Mouse (Mus musculus) liver, embryonic 15.5 days (tissue): ENCODE measurements around the gene Bsn. TPM values are rescaled to one million over a fixed set of nuclear protein-coding genes. Genes with fewer than 3 reads are reported as not detected.
"Not testable (repeated sequence)": the region's sequence is repeated elsewhere in the genome, so short reads cannot be mapped to it uniquely, and the experiment has no call there.

ENCODE experiments used
- ATAC-seq: fragments of 200-750 bp; cut with Nextera tagmentation; 2 replicates; pipeline ENCODE4 v1.8.0; 2017; ENCODE audit warnings: moderate number of reproducible peaks, mild to moderate bottlenecking, moderate library complexity; ENCODE audit not compliant: insufficient read depth
- H3K27ac ChIP-seq: fragments of 300-500 bp; sonication (generic); replicated peaks from 2 replicates; pipeline ENCODE4 v1.5.1; 2015; ENCODE audit warnings: mild to moderate bottlenecking, inconsistent platforms
- H3K27me3 ChIP-seq: fragments of 300-500 bp; sonication (generic); 2 replicates; pipeline ENCODE4 v1.6.1; 2015; ENCODE audit warnings: mild to moderate bottlenecking, inconsistent platforms
- H3K36me3 ChIP-seq: fragments of 300-500 bp; sonication (generic); replicated peaks from 2 replicates; pipeline ENCODE4 v1.6.1; 2015; ENCODE audit warnings: moderate library complexity, mild to moderate bottlenecking, inconsistent platforms
- H3K4me1 ChIP-seq: fragments of 300-500 bp; sonication (generic); replicated peaks from 2 replicates; pipeline ENCODE4 v1.6.1; 2015; ENCODE audit warnings: inconsistent platforms
- H3K4me2 ChIP-seq: fragments of 300-500 bp; sonication (generic); 2 replicates; pipeline ENCODE4 v1.6.1; 2015; ENCODE audit warnings: moderate library complexity, mild to moderate bottlenecking, inconsistent platforms
- H3K4me3 ChIP-seq: fragments of 300-500 bp; sonication (generic); replicated peaks from 2 replicates; pipeline ENCODE4 v1.5.1; 2015; ENCODE audit warnings: mild to moderate bottlenecking, inconsistent platforms
- H3K9ac ChIP-seq: fragments of 300-500 bp; sonication (generic); 2 replicates; pipeline ENCODE4 v1.6.1; 2015; ENCODE audit warnings: moderate library complexity, mild to moderate bottlenecking, inconsistent platforms
- H3K9me3 ChIP-seq: fragments of 300-500 bp; sonication (generic); replicated peaks from 2 replicates; pipeline ENCODE4 v1.6.1; 2016; ENCODE audit warnings: inconsistent platforms
- WGBS: fragments of 180-500 bp; shearing (Covaris S2); methylation state at CpG from one replicate; pipeline ENCODE4 v1.1.7; 2015; ENCODE audit warnings: mixed read lengths; ENCODE audit not compliant: insufficient replicate concordance; 5-methylcytosine and 5-hydroxymethylcytosine counted together
- polyA plus RNA-seq: library from polyadenylated mRNA; unstranded; fragments of >200 nt; fragmentation: Nextera tagmentation; extraction: Ambion mirVana; gene quantifications from 2 replicates; pipeline ENCODE4 v1.2.1, GENCODE M21; 2015

Gene Bsn
- polyA plus RNA-seq, 1 experiment from 2014 or later, result 1.4 TPM

- Histone ChIP-seq H3K4me3 (no peak overlapping the region), H3K27me3 (peaks cover 32% of the 10 kb centered on the region), H3K4me2 (no peak overlapping the region), H3K9me3 (no peaks in the 10 kb centered on the region), H3K4me1 (no peaks in the 10 kb centered on the region), H3K27ac (no peak overlapping the region), H3K9ac (no peak overlapping the region), H3K36me3 (no peaks in the 10 kb centered on the region)
- WGBS, result 6% methylated on average over 1 of the region's 1 CpGs
- ATAC-seq, result no peak
Measured at GRCm38 (mm10) chr9:108136225-108136624, 54.0 kb downstream of the Bsn start.

GRCm38 (mm10) chr9:108135679-108136078, 54.5 kb downstream of the Bsn start:
- H3K4me3 ChIP-seq, H3K9ac ChIP-seq, H3K27ac ChIP-seq, H3K4me1 ChIP-seq, ATAC-seq, H3K36me3 ChIP-seq, H3K4me2 ChIP-seq, H3K9me3 ChIP-seq: not testable (repeated sequence)
- peaks cover 33% of the 10 kb centered on the region for H3K27me3 ChIP-seq
- 57% methylated on average over 3 of the region's 3 CpGs for WGBS

- no peak for ATAC-seq
- Histone ChIP-seq H3K9me3 (no peaks in the 10 kb centered on the region), H3K27me3 (peaks cover 43% of the 10 kb centered on the region), H3K4me2 (no peak overlapping the region), H3K4me3 (no peak overlapping the region), H3K4me1 (no peaks in the 10 kb centered on the region), H3K27ac (no peak overlapping the region), H3K36me3 (no peaks in the 10 kb centered on the region), H3K9ac (no peak overlapping the region)
- 53% methylated on average over 1 of the region's 1 CpGs for WGBS
Measured at GRCm38 (mm10) chr9:108133478-108133877, 56.7 kb downstream of the Bsn start.

- no peak for ATAC-seq
- H3K27ac ChIP-seq, result no peak overlapping the region
- 68% methylated on average over 3 of the region's 3 CpGs for WGBS
- H3K9ac ChIP-seq, result no peak overlapping the region
- no peaks in the 10 kb centered on the region for H3K4me1 ChIP-seq
- H3K4me2 ChIP-seq, result no peak overlapping the region
- H3K4me3 ChIP-seq, result no peak overlapping the region
- no peaks in the 10 kb centered on the region for H3K9me3 ChIP-seq
- no peaks in the 10 kb centered on the region for H3K36me3 ChIP-seq
- H3K27me3 ChIP-seq, result peaks cover 35% of the 10 kb centered on the region; the same call in 1 of the 2 replicates
Measured at GRCm38 (mm10) chr9:108132373-108132772, 57.8 kb downstream of the Bsn start.

- Histone ChIP-seq H3K9ac (no peak overlapping the region), H3K36me3 (no peaks in the 10 kb centered on the region), H3K9me3 (no peaks in the 10 kb centered on the region), H3K4me3 (no peak overlapping the region), H3K27ac (no peak overlapping the region), H3K27me3 (peaks cover 29% of the 10 kb centered on the region; the same call in 1 of the 2 replicates), H3K4me1 (no peaks in the 10 kb centered on the region), H3K4me2 (no peak overlapping the region)
- 26% methylated on average over 5 of the region's 5 CpGs for WGBS
- ATAC-seq, result no peak
Measured at GRCm38 (mm10) chr9:108131502-108131901, 58.7 kb downstream of the Bsn start.

GRCm38 (mm10) chr9:108129042-108129948, 60.9 kb downstream of the Bsn start:
- Histone ChIP-seq H3K9ac (no peak overlapping the region), H3K9me3 (no peaks in the 10 kb centered on the region), H3K4me1 (no peaks in the 10 kb centered on the region), H3K4me2 (no peak overlapping the region), H3K4me3 (no peak overlapping the region), H3K27me3 (peaks cover 30% of the 10 kb centered on the region; the same call in 1 of the 2 replicates), H3K27ac (no peak overlapping the region), H3K36me3 (no peaks in the 10 kb centered on the region)
- WGBS, result 52% methylated on average over 13 of the region's 13 CpGs
- no peak for ATAC-seq

- no peak for ATAC-seq
- 69% methylated on average over 11 of the region's 11 CpGs for WGBS
Measured at GRCm38 (mm10) chr9:108128248-108128647, 61.9 kb downstream of the Bsn start.

GRCm38 (mm10) chr9:108126436-108127180, 63.6 kb downstream of the Bsn start:
- Histone ChIP-seq H3K27ac (no peak overlapping the region), H3K27me3 (peaks cover 30% of the 10 kb centered on the region; the same call in 1 of the 2 replicates), H3K4me2 (no peak overlapping the region), H3K4me1 (no peaks in the 10 kb centered on the region), H3K36me3 (no peaks in the 10 kb centered on the region), H3K9me3 (no peaks in the 10 kb centered on the region), H3K9ac (no peak overlapping the region), H3K4me3 (no peak overlapping the region)
- WGBS, result 68% methylated on average over 17 of the region's 17 CpGs
- ATAC-seq, result no peak

More at GRCm38 (mm10) chr9:108128248-108128647, 61.9 kb downstream of the Bsn start:
- Histone ChIP-seq H3K36me3 (no peaks in the 10 kb centered on the region), H3K27ac (no peak overlapping the region), H3K9me3 (no peaks in the 10 kb centered on the region), H3K4me2 (no peak overlapping the region), H3K4me1 (no peaks in the 10 kb centered on the region), H3K4me3 (no peak overlapping the region), H3K27me3 (peaks cover 30% of the 10 kb centered on the region; the same call in 1 of the 2 replicates), H3K9ac (no peak overlapping the region)

GRCm38 (mm10) chr9:108125731-108126130, 64.5 kb downstream of the Bsn start:
- no peaks in the 10 kb centered on the region for H3K36me3 ChIP-seq
- ATAC-seq, result no peak
- H3K27ac ChIP-seq, result no peak overlapping the region
- no peaks in the 10 kb centered on the region for H3K9me3 ChIP-seq
- H3K4me3 ChIP-seq, result no peak overlapping the region
- WGBS, result 63% methylated on average over 8 of the region's 8 CpGs
- no peak overlapping the region for H3K9ac ChIP-seq
- peaks cover 30% of the 10 kb centered on the region; the same call in 1 of the 2 replicates for H3K27me3 ChIP-seq
- no peak overlapping the region for H3K4me2 ChIP-seq
- 0 out of 2 replicates have a peak, but pooled peaks cover 2% of the 10 kb centered on the region for H3K4me1 ChIP-seq

GRCm38 (mm10) chr9:108123916-108124315, 66.3 kb downstream of the Bsn start:
- no peaks in the 10 kb centered on the region for H3K36me3 ChIP-seq
- no peak for ATAC-seq
- H3K27me3 ChIP-seq, result peaks cover 14% of the 10 kb centered on the region; the same call in 1 of the 2 replicates
- peaks cover 18% of the 10 kb centered on the region for H3K4me1 ChIP-seq
- H3K27ac ChIP-seq, result no peak overlapping the region
- H3K9me3 ChIP-seq, result no peaks in the 10 kb centered on the region
- H3K9ac ChIP-seq, result no peak overlapping the region
- H3K4me2 ChIP-seq, result no peak overlapping the region
- WGBS, result 63% methylated on average over 4 of the region's 4 CpGs
- H3K4me3 ChIP-seq, result no peak overlapping the region
